Mouse (Mus musculus) cerebellum, adult 11 months (tissue): ENCODE data around the gene Cdk12.

ENCODE experiments used
- DNase-seq: peaks from one replicate; pipeline ENCODE4 v3.0.0; 2022

Gene Cdk12

DNA sequence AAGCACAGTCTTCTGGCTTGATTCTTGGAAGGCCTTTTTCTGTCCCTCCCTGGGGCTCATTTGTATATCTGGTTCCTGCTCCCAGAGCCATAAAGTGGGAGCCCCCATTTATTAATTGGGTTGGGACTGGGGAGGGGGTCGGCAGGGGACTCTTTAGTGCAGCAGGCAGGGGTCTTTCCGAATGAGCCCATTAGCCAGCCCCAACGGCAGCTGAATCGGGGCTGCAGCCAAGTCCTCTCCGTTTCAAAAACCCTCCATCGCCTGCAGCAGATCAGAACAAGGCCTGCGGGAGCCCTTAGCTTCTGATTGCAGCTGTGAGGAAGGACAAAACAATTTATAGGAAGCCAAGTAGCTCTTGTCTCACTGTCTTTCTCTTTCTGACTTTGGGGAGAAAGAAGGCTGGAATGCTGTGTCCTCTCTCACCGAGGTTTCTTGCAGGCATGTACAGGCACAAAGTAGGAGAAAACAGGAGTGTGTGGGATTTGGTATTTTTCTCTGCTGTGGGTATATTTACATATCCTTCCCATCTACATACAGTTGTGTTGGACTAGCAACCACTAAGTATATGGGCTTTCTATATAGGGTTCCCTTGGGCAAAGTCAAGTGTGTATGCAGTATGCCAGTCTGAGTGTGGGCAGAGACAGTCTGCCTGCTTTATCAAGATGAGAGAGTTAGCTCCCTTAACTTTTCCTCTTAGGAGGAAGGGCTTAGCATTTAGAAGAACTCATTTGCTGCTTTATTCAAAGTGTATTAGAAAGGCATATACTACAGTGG is 58.0 kb downstream of the Cdk12 start:
- no peak for DNase-seq

DNA sequence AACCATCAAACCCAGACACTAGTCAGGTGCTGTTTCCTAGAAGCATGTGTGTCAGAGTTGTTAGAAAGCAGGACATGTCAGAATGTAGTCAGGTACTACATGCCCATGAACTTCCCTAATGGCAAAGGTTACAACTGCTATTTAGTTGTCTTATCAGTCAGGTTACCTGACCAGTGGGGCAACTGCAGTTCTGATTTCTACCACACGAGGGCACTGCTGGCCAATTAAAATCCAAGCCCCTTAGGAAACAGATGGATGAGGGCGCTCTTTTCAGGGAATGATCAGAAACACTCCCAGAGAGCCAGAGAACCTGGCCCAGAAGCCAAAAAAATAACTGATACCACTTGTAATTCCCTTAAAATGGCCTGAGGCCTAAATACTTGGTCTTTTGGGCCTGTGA is 62.2 kb downstream of the Cdk12 start:
- DNase-seq: peak; percentile 88

DNA sequence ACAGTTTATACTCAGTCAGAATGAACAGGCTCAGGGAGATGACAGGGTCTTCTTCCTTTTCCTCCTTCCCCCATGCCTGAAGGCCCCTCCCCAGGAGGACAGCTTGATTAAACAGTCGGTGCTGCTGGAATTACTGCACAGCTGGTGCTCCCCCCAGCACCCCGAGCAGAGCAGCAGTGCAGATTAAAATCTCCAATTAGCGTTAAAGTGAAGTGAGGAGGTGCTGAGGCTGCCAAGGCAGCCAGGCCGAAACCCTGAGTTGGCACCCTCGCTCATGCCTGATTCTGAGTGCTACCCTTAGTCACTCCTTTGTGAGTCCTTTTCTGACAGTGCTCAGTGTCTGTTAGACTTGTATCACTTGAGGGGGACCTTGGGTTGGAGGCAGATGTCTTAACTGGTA is 63.0 kb downstream of the Cdk12 start:
- DNase-seq: no peak

DNA sequence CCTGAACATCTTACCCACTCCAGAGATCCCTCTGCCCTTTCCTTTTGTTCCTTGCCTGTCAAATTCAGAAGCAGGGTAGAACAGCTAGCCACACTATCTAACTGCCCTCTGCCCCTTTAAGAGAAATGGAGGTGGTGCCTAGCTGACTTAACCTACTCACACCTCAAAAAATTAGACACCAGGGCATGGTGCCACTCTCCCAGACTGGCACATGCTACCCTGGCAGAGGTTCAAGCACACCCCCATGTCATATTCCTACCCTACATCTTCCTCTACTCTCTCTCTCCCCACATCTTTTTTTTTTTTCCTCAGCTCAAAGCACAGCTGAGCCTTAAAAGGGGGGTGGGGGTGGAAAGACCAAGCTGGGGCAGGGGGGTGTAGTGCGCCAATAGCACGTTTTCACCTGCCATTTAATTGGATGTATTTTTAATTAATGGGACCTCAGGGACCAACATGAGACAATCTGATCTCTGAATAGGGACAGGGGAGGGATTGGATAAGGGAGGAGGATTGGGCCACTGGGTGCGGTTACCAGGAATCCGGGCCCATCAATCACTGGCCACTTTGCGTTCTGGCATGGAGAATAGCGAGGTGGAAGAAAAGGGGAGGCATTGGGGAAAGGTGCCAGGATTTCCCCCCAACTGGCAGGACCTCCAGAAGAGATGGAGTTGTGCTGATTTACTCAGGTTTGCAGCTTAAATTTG is 64.0 kb downstream of the Cdk12 start:
- no peak for DNase-seq

DNA sequence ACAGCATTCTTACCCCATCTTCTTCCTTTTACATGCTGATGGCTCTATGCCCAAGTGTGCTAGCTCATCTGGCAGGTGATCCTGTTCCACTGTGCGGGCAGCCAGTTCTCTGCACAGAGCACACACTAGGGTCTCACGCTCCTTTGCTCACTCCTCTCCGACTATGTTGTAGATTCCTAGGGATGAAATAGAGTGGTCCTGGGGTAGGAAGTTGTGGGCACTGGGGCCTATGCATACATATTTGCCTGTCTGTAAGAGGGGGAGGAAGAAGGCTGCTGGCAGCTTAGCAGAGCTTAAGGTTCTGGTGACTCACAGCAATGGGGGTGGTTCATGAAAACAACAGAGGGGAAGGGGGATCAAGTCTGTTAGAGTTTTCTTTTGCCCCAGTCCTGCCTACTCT is 67.2 kb downstream of the Cdk12 start:
- DNase-seq: no peak

DNA sequence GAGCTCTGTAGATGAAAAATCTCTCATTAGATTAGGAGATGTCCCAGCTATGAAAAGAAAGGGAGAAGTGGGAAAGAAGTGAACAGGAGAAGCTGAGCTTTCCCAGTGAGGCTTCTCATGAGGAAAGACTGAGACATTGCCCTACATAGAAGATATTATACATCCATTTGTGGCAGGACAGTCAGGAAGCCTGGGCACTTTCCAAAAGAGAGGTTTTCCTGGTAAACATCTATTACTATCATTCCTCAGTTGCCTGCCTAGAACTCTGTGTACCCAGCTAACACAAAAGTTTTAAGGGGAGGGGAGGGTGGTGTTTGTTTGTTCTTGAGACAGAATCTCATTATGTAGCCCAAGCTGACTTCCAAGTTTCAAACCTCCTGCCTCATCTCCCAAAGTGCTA is 67.6 kb downstream of the Cdk12 start:
- DNase-seq: no peak

DNA sequence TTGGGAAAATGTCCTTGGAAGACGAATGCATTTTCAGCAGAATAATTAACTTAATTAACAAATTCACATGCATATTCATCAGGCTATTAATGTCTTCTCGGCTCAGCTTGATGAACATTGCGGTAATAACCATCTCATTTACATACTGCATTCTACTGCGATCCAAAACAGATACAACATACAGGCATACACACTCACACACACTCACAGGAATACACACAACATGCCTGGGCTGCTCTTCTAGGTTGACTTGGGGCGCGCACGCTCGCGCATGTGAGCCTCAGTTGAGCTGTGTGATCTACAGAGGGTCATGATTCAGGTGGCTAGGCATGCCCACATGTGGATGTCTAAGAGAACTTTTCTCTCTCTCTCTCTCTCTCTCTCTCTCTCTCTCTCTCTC is 80.9 kb downstream of the Cdk12 start:
- no peak for DNase-seq

DNA sequence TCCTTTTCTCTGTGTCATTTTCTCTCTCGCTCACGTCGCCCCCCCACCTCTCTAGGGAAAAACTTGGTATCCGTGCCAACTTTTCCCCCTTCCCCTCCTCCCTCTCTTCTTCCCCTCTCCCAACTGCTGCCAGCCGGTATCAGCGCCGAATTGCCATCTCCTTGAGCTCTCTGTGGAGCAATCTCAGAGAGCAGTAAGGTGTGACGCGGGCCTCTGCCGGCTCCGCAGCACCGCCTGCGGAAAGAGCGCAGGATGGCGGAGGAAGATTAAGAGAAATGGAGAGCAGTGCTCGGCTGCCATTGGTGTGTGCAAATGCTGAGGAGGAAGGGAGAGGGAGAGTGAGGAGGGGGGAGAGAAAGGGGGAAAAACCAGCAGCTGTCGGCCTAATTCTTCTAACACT is 81.4 kb downstream of the Cdk12 start:
- DNase-seq: no peak

DNA sequence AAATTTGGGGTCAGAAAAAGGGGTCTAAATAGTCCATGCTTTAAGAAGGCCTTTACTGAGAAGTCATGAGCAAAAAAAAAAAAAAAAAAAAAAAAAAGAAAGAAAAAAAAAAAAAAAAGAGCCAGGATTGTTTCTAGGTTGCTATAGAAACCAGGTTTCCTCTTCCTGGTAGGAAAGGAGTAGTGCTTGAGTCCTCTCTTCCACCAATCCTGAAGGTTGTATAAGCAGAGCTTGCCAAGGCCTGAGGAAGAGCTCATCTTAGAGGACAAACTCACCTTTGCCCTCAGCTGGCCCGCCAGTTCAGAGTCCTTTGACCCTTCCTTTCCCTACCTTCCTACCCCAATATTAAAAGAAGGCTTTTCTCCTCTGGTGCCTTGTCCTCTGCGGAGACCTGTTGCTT is 82.5 kb downstream of the Cdk12 start:
- no peak for DNase-seq

DNA sequence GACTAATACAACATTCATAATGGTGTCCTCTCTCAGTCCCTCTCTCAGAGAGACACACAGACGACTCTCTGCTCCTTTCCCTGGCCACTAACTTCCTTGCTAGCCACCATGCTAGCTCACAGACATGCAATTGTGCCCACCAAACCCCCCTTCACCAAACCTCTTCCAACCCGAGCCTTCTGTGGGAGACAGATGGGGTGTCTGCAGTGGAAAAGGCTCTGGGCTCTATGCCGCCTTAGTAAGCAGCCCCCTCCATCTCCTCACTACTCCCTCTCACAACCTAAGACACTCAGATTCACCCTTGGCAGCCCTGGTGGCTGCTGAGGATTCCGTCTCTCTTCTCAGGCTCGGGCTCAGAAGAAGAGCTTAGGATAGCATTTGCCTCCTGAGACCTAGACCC is 84.7 kb downstream of the Cdk12 start:
- DNase-seq: no peak

DNA sequence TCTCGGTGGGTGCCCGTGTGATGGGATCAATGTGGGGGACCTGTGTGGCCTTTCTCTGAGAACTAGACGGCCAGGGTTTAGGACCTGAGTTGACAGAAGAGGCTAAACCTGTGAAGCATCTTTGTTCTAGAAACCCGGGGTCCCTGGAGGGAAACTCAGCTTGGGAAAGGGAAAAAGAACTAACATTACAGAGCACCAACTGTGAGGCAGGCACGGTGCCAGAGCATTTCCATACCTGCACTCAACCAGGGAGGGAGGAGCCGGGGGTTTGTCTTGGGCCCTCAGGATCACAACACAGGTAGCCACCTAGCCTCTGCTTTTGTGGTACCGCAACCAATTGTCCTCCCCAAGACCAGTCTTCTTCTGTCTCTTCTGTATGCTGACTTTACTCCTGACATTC is 85.1 kb downstream of the Cdk12 start:
- no peak for DNase-seq

DNA sequence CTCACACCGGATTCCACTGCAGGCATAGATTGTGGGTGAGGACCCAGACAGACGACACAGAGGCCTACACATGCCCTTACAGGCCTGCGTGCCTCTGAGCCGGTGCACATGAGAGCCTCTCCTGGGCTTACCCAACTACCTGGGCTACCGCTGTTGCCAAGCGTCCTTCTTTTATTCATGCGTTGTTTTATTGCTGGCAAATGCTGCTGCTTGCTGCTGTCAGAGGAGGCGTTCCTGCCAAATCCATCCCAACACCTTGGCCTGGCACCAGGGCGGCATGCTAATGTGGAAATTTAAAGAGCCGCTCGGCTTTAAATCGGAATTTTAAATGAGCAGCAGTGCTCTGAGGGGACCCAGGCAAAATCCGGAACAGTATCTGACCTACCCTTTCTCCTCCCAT is 87.0 kb downstream of the Cdk12 start:
- DNase-seq: no peak

DNA sequence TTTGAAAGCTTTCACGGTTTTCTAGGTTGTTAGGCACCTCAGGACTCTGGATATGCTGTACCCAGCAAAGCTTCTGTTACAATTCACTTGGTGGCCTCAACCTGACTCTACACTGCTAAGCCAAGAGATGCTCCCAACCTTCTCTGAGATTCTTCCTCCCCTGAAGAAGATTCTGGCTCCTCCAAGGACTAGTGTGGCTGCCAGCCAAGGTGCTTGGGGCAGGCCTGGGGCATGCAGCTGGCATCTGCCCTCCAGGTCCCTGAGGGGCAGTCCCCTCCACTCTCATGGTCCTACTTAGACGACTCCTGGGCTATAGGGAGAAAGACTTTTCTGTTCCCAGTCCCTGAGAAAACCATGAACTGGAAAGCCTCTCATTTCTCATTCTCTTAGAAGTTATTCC is 88.0 kb downstream of the Cdk12 start:
- no peak for DNase-seq

DNA sequence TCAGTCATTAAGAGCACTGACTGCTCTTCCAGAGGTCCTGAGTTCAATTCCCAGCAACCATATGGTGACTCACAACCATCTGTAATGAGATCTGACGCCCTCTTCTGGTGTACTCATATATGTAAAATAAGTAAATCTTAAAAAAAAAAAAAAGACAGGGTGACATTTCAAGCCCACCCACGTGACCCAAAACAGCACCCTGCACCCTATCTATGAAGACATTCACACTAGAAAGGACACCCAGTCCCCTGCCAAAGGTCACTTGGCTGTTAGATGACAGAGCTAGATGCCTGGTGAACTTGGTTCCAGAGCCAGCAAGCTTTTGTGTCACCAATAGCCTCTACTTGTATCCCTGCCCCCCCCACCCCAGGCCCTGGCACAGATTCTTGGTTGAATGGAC is 90.2 kb downstream of the Cdk12 start:
- DNase-seq: no peak

DNA sequence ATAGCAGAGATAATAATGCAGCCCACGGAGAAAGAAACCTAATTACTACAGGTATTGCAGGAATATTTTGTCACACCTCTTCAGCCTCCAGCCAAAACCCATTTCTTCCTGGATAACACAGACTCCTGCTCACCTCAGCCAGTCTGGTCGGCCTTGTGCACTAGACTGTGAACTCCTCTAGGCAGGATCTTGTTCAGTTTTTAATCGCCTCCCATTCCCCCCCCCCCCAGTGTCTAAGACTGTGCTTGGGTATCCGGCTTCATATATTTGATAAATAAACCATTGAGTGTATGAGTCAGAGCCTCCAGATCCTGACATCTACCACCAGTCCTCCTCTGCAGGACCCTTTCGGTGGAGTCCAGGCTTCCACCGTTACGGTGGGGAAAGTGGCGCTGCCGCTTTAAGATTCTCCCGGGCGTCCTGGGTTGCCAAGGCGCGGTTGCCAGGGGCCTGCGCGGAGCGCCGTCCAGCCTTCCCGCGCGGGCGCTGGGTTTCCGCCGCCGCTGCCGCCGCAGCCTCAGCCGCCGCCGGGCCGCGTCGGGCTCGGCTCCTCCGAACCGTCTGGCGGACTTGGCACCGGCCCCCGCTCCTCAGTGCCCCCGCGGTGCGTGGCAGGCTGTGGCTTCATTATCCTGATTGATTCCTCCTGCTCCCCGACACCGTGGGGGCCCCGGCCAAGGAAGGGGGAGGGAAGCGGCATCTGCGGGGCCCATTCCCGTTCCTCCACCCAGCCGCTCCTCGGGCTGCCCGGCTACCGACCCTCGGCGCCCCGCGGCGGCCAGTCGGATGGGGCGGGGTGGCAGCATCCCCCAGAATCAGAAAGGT is 91.5 kb downstream of the Cdk12 start:
- peak; percentile 96 for DNase-seq

DNA sequence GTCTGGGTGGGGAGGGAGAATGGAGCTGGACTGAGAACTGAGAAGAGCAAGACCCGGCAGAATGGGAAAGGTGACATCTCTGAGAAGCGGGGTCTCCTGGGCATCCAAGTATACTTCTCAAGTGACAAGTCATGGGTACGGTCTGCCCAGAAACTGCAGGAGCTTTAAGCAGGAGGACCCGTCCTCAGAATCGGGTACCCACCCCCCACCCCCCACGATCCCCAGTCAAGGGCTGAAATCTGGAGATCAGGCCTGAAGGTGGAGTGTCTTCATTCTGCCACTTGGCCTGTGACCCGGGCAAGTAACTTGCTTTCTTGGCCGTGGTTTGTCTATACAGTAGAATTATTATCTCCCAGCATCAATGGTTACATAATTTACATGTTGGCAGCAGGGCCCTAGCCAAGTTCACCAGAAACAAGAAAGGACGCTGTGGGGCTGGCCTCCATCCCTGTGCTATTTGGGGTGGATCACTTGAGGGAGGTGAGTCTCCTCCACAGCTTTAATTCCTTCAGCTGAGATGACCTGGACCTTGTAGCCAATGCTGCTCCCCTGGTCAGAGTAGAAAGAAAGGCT is 92.2 kb downstream of the Cdk12 start:
- peak; percentile 62 for DNase-seq

DNA sequence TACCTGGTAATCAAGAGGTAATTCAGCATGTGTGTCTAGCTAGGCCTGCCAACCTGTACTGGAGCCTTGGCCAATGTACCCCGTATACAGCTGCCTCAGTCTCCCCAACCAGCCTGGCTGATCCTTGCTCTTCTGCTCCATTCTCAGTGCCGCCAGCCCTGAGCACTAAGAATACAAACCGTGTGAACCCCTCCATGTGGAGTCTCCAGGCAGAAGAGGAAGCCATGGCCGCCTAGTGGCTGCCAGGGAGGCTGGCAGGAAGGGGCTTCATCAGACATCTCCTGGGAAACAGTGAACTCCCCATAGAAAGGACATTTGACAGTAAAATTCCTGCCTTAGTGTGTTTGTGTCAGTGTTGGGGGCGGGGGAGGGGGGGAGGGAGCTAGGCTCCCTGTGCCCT is 93.4 kb downstream of the Cdk12 start:
- no peak for DNase-seq

DNA sequence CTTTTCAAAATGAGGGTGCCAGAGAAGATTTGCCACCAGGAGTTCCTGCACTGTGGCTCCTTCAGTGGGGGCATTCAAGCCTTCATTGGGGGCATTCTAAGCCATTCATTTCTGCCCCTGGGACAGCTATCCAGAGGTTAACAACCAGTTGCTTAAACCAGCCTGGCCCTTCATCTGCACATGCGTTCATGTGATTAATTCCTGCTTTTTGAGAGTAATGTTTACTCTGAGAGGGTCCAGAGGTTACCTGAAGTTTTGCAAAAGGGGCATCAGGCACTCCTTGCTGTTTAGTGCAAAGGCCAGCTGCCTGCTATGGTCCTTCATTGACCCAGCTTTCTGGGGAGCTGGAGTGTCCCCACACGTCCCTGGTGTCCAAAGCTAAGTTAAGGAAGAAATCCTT is 94.1 kb downstream of the Cdk12 start:
- DNase-seq: no peak

DNA sequence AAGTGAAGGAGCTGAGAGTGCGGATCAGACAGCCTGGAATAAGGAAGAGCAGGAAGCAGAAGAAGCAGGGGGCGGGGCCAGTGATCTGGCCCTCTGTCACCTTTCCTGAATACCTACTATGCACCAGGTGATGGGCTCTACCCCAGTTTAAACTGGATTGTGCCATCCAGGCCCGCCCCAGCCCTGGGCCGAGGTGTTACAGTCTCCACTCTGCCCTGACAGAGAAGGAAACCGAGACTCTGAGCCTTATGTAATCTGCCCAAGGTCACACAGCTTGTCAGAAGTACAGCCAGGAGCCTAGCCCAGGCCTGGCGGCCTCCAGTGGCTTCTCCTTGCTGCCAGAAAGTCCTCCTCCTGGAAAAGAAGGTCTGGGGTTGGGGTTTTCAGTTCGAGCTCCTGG is 94.9 kb downstream of the Cdk12 start:
- no peak for DNase-seq

DNA sequence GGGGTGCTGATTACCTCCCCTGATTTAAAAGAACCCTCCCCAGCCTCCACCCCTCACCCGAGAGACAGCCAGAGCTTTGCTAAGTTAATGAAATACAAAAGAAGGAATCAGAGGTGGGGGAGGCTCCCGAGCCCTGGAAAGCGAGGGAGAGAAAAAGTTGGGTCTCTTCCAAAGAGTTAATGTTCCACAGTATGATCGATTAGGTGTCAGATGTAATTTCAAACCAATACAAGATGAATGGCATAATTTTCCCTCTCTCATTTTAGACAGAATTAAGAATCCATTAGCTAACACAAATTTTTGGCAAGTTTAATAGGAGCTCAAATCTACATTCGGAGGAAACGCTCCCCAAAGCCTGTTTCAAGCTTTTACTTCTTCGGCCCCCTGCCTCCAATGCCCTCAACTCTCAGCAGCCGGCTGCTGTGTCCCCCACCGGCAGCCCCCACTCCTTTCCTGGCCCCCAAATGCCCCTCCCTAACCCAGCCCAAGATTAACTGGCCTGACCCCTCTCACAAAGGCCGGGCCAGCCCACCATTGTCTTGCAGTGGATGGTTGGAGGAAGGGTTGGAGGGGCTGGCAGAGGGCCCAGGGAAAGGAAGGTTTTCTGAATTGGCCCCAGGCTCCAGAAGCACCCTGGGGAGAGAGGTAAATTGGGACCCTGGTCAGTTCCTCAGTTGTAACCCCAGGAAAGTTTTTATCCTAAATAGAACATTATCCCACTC is 95.8 kb downstream of the Cdk12 start:
- DNase-seq: no peak

DNA sequence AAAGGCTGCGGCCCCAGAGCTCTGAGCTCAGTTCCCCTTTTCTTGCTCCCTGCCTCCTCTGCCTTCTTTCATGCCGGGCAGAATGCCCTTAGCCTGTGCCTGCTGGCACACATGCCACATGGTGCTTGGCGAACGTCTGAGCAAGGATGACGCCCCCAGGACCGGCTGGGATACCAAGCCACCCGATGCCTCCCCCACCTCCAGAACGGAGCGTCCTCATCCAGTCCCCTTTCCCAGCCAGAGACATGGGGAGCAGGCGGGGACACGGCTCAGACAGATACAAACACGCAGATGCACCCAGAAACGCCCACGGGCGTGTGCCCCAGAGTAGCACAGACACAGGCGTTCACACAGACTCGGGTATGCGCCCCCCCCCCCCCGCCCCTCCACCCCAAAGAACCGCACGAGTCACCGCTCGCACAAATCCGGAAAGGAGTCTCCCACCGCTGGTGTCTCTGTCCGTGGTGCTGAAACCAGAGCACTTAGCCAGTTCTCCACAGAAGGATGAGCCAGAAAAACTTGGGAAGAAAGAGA is 111.0 kb downstream of the Cdk12 start:
- DNase-seq: peak; percentile 52

DNA sequence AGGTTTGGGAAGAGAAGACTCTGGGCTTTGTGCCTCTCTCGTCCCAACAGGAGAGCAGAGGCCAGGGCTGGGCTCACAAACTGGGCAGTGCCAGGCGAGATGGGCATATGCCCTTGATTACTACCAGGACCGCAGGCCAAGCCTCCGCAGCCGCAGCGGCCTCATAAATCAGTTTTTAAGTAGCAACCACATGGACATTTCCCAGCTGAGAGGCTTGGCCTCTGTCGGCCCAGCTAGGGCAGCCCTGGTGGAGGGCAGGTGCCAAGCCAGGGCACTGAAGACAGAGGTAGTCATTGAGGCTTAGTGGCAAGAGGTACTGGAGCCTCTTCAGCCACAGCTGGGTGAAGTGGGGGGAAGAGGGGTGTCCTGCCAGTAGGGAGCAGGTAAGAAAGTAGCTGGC is 114.6 kb downstream of the Cdk12 start:
- DNase-seq: no peak
